Mouse (Mus musculus) brain, embryonic 14.5 days (tissue): ENCODE results near the gene Gramd4. TPM values are rescaled to one million over a fixed set of nuclear protein-coding genes. Genes with fewer than 3 reads are reported as not detected.
"Not testable (repeated sequence)": the region's sequence is repeated elsewhere in the genome, so short reads cannot be mapped to it uniquely, and the experiment has no call there.

Experiments used
- DNase-seq: peaks from one replicate; pipeline ENCODE4 v3.0.0-alpha.2; 2011; ENCODE audit warnings: low read depth
- CTCF ChIP-seq: fragments of 200-500 bp; IDR thresholded peaks from 2 replicates; pipeline ENCODE4 v1.5.1; 2012; ENCODE audit warnings: inconsistent platforms, mild to moderate bottlenecking, moderate library complexity, borderline replicate concordance; ENCODE audit not compliant: insufficient read depth, insufficient read length; ENCODE audit errors: extremely low read depth
- POLR2A ChIP-seq: fragments of 200-500 bp; IDR thresholded peaks from 2 replicates; pipeline ENCODE4 v1.6.1; 2012; ENCODE audit warnings: mild to moderate bottlenecking, inconsistent platforms, borderline replicate concordance; ENCODE audit not compliant: poor library complexity, insufficient read depth, insufficient read length, severe bottlenecking; ENCODE audit errors: extremely low read depth
- polyA plus RNA-seq: library from polyadenylated mRNA; depleted of rRNA; stranded (reverse); fragments of >200 nt; gene quantifications from 2 replicates; pipeline ENCODE4 v1.2.3, GENCODE M21; 2012

Gene Gramd4
- polyA plus RNA-seq, 1 experiment = 64.7 TPM

DNA sequence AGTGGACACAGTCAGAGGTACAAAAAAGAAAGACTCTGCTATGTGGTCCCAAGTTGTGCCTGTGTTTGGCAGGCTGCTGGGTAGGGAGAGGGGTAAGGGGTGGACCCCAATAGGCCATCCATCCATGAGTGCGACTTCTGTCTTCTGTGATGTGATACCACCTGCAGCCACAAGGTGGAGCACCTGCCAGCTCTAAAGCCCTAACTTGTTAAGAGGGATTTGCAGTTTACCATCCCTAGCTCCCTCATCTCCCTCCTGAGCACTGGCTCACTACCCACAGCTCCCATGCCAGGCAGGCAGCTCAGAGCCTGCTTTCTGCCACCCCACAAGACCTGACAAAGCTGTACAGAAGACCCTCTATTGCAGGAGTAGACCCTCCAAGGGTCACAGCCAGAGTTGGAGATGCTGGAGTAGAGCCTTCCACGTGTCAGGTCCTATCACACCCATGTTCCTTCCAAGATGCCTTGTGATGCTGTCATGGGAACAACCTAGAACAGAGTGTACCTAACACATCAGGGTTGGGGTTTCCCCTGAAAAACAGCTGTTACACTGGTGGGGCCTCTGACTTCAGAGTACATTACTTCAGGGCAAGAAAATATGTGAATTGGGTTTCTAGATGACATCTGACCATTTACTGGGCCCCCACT is 3.5 kb upstream of the Gramd4 start:
- peak; percentile 91 for DNase-seq
- TF ChIP-seq POLR2A = no peak
- peak; percentile 90 for TF ChIP-seq CTCF

DNA sequence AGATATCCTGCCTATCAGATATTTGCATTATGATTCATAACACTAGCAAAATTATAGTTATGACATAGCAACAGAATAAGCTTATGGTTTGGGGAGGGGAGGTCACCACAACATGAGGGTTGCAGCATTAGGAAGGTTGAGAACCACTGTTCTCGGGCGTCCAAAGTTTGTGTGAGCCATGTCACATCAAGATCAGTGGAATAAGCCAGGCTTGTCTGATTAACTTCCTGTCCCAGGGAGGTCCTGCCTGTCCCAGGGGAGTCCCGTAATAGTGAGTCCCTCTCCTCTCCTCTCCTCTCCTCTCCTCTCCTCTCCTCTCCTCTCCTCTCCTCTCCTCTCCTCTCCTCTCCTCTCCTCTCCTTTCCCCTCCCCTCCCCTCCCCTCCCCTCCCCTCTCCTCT is 2.6 kb upstream of the Gramd4 start:
- DNase-seq = not testable (repeated sequence)

DNA sequence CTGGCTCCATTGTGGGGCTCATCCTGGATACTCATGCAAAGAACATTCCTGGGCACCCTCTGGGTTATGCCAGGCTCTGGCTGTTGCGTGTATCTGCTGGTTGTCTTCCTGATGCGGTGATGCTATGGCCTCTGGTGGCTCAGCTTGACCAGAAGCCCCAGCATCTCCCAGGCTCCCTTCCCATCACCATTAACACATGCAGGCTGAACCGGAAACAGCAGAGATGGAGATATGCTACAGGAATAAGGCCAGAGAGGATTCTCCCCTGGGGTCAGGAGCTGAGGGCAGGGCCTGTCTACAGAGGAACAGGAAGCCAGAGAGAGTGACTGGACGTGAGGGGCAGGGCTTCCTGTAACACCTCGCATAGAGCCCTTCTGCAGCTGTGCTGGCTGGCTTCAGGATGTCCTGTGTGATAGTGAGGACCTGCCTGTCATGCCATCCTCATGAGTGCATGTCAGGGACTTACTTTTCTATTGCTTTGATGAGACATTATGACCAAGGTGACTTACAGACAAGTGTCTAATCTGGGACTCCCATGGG is 1.2 kb upstream of the Gramd4 start:
- no peak for TF ChIP-seq CTCF
- no peak for TF ChIP-seq POLR2A
- DNase-seq = no peak

DNA sequence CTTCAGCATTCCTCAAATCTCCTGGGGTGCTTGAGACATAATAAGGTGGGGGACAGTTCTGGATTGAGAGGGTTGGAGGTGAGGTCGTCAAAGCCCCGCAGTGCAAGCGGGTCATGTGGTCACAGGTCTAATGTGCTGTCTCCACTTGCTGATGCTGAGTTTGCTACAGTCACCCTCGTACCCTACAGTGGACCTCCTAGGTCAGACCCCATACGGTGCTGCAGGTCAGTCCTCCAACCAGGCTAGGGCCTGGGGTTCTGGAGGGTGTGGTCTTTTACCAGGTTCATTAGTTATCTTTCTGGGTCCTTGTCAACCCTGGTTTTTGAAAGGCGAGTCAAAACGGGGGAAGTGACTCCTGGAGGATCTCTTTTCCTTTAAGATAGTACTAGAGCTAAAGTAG is 413 bp downstream of the Gramd4 start:
- TF ChIP-seq POLR2A (no peak), CTCF (no peak)

DNA sequence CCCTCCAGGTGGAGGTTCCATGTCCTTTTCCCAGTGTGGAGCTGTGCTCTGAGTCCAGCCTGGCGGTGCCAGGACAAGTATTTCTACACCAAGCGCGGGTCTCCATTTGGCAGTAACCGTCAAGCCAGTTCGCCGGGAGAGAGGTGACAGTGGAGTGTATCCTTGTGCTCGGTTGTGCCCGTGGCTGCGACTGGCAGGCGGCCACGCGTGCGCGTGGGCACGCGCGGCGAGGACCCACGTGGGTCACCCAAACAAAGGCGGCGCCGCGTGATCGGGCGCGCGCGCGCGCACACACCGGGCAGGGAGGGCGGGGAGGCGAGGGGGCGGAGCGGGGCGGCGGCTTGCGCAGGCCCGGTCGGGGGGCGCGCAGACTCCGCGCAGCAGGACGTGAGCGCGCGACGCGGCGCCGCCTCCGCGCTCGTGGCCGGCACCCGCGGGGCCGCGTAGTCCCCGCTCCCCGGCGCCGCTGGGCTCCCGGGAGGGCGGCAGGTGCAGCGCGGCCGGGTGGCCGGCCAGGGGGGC is 960 bp downstream of the Gramd4 start:
- peak; percentile 86 for TF ChIP-seq POLR2A
- TF ChIP-seq CTCF = no peak
- peak; percentile 97 for DNase-seq

More for the DNA sequence above, 413 bp downstream of the Gramd4 start:
- DNase-seq = peak; percentile 26

DNA sequence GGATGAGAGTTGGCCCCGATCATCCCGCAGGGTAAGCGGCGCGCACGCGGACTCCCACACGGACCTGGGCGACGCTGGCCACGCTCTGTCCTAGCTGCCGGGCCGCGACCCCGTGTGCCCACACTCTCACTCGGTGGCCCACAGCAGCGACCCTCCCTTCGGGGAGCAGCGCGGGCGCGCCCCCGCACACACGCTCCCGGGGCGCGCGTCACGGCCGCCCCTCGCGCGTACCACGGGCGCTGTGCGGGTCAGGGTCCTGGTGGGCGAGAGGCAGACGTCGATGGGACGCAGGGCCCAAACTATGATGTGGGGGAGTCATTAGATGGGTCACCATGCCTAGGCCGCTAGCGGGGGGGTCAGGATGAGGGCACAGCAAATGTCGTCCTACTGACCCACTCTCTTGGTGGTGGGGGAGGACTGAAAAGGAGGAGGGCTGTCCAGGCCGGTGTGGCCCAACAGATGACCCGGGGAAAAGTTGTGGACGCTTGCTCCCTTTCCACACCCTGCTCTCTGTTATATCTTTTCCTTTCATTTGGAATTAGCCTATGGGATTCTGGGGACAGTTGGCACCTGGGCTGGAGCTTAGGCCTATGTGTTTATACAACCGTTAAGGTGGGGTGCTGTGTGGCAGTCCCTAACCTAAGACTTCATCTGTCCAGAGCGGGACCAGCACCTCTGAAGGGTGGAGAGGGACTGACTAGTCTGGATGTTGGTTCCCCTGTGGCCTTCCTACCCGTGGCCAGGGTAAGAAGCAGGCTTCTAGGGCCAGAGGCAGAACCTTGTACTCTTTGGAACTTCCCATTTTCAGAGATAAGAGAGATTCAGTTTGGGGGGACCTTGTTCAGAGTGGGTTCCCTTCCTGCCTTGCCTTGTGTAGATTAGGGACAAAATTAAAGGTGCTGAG is 1.7 kb downstream of the Gramd4 start:
- DNase-seq = peak; percentile 66
- TF ChIP-seq POLR2A (no peak), CTCF (no peak)

DNA sequence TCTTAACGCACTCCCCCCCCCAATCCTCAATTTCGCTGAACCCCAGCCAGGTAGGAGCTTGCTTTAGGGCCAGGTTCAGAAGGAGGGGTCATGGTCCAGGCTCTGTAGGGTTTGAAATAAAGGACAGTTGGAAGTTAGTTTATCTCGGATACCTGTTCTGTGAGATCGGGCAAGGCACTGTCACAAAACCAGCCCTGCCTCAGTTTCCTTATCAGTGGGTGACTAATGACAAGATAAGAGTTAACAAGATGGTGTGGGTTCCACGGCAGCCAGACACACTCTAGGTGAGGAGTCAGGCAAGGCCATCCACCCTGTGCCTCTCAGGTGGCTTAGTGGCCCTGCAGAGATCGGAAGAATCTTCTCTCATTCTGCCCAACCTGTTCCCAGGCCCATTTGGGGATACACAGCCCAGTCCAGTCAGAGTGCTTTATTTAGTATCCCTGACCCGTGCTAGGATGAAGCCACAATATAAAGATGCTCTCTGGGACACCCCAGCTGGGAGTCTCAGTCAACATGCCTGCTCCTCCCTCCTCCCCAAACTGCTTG is 2.4 kb downstream of the Gramd4 start:
- TF ChIP-seq CTCF (no peak), POLR2A (no peak)
- no peak for DNase-seq

DNA sequence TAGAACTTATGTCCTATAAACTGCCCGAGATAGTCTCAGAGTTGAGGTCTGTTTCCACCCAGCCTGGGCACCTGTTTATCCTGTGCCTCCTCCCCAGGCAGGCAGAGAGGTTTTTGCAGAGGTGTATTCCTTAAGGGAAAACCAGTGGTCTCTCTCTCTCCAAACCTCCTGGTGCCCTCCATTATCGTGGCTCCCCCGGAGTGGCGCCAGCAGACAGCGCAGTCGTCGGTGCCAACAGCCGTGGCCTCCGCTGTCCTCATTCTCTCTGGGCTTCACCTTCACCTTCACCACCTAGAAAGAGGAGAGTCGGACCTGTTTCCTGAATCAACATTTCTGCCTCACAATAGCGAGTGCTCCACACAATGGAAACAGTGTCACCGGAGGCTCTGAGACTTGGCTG is 3.1 kb downstream of the Gramd4 start:
- TF ChIP-seq CTCF (no peak), POLR2A (no peak)
- DNase-seq = no peak

DNA sequence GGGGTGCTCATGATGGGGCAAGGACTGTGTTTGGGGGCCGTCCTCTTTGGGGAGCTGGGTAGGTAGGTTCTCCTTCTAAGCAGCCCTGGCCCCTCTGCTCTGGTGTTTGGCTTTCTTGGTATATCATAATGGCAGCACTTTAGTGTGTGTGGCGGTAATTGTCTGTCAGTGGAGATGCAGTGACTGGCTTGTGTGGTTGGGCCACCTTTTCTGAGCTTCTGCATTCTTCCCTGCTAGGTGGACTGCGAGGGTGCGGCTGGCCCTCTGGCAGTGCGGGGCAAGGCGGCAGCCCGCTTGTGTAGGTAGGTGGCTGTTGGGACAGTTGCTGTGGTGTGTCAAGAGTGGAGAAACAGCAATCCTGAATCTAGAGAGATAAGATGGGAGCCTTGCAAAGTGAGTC is 3.7 kb downstream of the Gramd4 start:
- TF ChIP-seq POLR2A = no peak
- TF ChIP-seq CTCF = no peak
- no peak for DNase-seq

DNA sequence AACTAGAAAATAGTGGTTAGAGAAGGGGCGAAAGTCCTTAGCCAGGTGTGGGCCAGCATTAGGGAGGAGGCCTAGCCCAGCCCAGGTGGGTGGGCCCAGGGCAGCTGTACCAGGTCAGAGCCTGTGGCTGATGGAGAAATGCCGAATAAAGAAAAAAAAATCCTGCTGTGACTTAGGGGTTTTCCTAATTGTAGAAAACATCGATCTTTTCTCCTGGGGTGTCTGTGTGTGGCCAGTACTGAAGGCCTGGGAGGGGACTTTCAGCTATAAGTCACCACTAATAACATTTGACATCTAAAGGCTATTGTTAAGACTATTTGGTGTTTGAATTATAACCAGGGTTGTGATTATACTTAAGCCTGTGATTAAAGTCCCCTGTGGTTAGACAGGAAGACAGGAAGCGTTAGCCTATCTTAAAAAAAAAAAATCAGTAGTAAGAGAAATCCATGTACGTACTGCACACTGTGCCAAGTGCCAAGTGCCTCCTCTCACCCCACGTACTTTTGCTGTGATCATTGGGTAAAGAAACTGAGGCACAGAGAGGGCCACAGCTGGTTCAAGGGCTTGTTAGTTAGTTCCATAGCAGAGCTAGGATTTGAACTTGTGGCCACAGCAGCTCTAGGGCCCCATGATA is 4.5 kb downstream of the Gramd4 start:
- no peak for DNase-seq
- TF ChIP-seq POLR2A = no peak
- TF ChIP-seq CTCF = no peak

DNA sequence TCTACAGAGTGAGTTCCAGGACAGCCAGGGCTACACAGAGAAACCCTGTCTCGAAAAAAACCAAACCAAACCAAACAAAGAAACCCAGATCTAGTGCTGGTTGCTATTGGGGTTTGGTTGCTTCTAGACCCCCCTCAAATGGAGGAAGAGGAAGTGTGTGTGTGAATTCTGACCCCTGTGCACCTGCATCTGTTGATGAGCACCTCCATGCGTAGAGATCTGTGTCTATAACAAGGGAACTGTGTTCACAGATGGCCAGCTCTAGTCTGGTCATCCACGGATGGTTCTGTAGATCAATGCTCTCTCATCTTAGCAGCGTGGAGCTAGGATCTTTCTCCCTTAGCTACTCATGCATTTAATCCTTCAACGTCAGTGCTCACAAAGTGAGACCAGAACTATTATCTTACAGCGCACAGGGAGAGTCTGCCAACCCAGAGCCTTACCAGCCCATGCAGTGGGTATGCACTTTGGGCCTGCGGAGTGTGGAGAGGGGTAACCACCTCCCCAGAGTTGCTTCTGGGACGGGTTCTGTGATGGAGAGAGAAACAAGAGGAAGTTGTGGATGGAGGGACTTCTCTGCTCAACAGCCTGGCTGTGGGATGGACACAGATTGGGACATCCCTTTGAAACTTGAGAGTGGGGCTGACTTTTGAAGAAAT is 6.8 kb downstream of the Gramd4 start:
- TF ChIP-seq POLR2A (no peak), CTCF (no peak)
- no peak for DNase-seq

DNA sequence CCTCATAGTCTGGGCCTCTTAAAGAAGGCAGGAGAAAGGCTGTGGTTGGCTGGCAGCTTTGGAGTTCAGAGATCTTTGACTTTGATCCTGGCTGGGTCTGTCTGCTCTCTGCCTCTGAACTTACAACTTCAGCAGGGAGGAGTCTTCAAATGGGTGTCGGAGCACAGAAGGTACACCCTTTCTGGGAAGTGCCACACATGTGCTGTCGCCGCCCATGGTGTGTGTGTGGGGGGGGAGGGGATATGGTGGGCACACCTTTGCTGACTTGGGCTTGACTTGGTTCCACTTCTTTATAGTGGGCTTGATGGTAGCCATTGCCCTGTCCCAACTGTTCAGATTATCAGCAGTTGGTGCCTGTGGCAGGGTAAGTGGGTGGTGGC is 7.3 kb downstream of the Gramd4 start:
- TF ChIP-seq CTCF (no peak), POLR2A (no peak)

DNA sequence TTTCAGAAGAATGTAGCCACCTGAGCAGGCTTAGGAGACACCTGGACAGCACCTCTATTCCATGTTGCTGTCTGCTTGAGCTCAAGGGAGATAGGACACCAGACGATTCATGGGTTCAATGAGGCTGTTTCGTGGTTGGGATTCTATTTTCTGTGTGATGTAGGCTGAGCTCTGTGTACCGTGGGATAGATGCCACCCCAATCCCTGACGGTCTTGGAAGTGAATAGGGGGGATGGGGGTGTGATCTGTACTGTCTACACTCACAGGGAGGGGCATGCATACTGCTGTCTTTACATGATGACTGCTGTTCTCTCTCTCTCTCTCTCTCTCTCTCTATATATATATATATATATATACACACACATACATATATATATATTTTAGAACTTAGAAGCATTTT is 7.9 kb downstream of the Gramd4 start:
- TF ChIP-seq CTCF = no peak
- no peak for TF ChIP-seq POLR2A
- DNase-seq = no peak

More for the DNA sequence above, 7.3 kb downstream of the Gramd4 start:
- no peak for DNase-seq
